Mouse (Mus musculus): ENCODE results near the gene Ndufc1.

DNA sequence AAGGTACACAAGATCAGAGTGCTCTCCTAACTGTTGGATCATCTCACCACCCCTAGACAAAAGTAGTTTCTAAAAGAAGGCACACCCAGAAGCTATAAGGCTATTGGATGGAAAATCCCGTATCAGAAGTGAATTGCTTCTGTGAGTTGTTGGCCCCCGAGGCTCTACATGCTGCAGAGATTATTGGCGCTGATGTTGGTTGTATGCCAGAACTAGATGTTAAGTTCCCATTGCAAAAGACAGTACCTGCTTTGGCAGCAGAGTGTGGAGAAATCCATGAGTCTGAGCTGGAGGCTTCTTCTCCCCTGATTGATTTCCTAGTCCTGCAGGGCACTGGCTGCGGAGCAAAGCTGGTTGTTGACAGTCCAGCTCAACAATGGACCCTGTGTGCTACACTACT lies 40.8 kb downstream of the Ndufc1 start:
- TF ChIP-seq TAL1 (IDR thresholded peaks at IDR 0.05; ENCODE audit: low read length) (no peak), GATA1 (IDR thresholded peaks at IDR 0.05; ENCODE audit: low read length) (no peak)
